Mouse (Mus musculus): ENCODE measurements around the gene Gatad1. TPM values are rescaled to one million over a fixed set of nuclear protein-coding genes. Genes with fewer than 3 reads are reported as not detected.

Gene Gatad1
- 10 to 100 TPM; 52.7 to 69.3 TPM for total RNA-seq (2023)

DNA sequence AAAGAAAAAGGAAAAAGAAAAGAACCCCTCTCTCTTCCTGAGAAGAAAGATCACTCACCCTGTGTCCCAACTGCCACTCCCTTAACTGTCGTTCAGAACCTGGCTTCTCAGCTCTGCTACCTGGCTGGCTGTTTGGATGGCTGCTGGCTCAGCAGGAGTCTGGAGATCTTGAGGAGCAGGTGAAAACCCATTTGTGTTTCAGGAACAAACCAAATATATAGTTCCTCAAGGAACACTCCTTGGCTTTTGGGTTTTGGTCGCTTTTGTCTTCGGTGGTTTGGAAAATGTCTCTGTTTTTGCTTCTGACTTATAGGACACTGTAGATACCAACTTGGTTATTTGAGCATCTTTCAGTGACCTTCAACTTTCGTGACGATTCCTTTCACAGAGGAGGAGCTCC is at the start of gene Gatad1:
Gene Gatad1, minus strand, starts transcription at position 101 of the 400 bp plus-strand sequence.

DNA sequence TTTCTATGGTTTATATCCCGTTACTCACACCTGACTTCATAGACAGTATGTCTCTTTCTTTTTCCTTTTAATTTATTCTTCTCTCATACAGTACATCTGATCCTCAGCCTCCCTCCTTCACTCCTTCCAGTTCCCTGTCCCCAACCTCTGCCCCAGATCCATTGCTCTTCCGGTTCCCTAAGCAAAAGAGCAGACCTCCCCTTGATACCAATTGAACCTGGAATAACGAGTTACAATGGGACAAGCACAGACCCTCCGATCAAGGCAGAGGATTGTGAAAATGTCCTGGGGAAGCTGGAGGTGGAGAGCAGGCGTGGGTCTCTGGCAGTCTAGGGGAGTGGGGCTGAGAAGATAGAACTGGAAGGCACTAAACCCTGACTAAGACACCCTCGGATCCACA is 6.1 kb downstream of the Gatad1 start, which contains the start of gene Tmbim7:
Gene Tmbim7, plus strand, starts transcription at position 301 of the 400 bp plus-strand sequence.

DNA sequence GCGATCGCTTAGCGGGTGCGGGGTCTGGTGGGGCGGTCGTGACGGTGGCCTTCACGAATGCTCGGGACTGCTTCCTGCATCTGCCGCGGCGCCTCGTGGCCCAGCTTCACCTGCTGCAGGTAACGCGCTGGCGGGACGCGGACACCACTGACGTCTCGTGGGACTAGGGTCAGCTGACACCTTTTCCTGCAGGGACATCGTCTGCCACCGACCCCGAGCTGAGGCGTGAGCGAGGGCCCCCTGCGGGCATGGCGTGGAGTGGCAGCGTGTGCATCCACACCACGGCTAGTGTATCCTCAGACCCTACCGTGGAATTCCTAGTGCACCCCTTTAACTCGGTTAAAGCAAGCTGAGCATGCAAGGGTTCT is 60.6 kb downstream of the Gatad1 start, which contains the start of gene Rbm48:
Gene Rbm48, minus strand, starts transcription at position 187 of the 368 bp plus-strand sequence.

DNA sequence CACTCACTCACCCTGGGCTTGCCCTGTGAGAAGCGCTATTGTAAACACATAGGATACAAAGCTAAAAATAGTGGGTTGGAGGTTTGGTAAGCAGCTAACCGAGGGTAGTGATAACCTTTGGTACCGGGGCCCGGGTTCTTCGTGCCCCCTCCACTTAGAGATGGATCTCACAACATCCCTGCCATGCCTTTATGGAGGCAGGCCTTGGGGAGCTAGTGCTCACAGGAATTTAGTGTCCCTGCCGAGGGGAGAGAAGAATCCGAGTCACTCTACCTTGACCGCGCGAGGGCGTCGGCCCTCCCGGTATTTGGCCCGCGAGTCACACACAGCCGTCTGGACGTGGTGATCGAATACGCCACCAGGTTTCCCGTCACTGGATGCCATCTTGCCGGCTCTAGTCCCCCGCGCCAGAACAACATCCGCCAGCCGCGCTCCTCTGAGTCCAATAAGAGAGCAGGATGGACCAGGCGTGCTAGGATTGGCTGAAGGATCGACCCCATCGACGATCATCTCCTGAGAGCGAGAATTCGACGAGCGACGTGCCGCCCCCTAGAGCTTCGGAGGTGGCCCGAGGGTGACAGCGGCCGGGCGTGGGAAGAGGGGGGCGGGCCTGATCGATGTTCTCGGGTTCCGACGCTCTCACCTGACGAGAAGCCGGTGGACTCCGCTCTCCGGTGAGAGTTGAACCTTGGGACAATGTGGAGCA is 61.1 kb downstream of the Gatad1 start, which contains the start of gene Pex1:
Gene Pex1, plus strand, starts transcription at position 374 of the 706 bp plus-strand sequence.

Other genes with a start within 250 kb of the Gatad1 start
- gene Fam133b, start 113.4 kb downstream of the Gatad1 start, total RNA-seq (2023): 10 to 100 TPM; 37.0 to 42.7 TPM
- gene 1700109H08Rik, start 85.6 kb downstream of the Gatad1 start, total RNA-seq (2023): 1 to 10 TPM; 5.5 to 9.5 TPM
- gene Pex1, start 61.1 kb downstream of the Gatad1 start, total RNA-seq (2023): 10 to 100 TPM; 10.2 to 13.5 TPM
- gene Rbm48, start 60.6 kb downstream of the Gatad1 start, total RNA-seq (2023): 10 to 100 TPM; 18.1 to 18.9 TPM
- not detected for gene Tmbim7, start 6.0 kb downstream of the Gatad1 start, total RNA-seq (2023)
- gene Ankib1, start 145.7 kb upstream of the Gatad1 start, total RNA-seq (2023): 10 to 100 TPM; 21.9 to 24.1 TPM
- 10 to 100 TPM; 34.4 to 40.3 TPM for gene Krit1, start 146.0 kb upstream of the Gatad1 start, total RNA-seq (2023)
- gene Lrrd1, start 188.0 kb upstream of the Gatad1 start, total RNA-seq (2023): under 1 TPM in 1 of 2 experiments, not detected in 1; 0.11 TPM
- 1 to 10 TPM; 6.0 to 7.0 TPM for gene Mterf1a, start 236.7 kb upstream of the Gatad1 start, total RNA-seq (2023)